Mouse (Mus musculus): ENCODE results near the gene Cped1.

DNA sequence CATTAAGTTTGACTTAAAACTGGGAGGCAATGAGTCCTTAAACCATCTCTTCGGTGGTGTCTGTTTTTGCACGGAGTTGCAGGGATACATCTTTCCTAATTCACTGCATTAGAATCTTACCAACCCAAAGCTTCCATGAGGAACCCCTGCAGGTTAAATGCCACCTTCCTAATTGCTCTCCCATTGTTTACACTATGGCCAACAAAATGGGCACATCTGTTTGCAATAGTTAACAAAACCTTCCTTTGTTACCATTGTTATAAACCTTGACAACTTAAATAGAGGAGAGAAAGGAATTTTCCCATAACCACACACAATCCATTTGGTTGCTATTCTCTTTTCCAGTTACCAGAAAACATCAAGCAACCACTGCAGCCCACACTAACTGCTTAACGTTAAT, 308.2 kb downstream of the Cped1 start:
- TF ChIP-seq CTCF (IDR thresholded peaks at IDR 0.05; ENCODE audit: low read depth, low read length): no peak
- TF ChIP-seq GATA2 (IDR thresholded peaks at IDR 0.05; ENCODE audit: borderline replicate concordance, low read depth, low read length): no peak
- TF ChIP-seq POLR2AphosphoS5 (IDR thresholded peaks at IDR 0.05; ENCODE audit: insufficient replicate concordance, low read depth, low read length): no peak
- no peak for TF ChIP-seq GATA1 (IDR thresholded peaks at IDR 0.05; ENCODE audit: borderline replicate concordance, low read length)
- no peak for TF ChIP-seq TAL1 (conservative IDR thresholded peaks at IDR 0.05; ENCODE audit: low read depth, low read length)
